Mouse (Mus musculus) MEL (cell line): ENCODE measurements around the gene 1700122O11Rik. TPM values are rescaled to one million over a fixed set of nuclear protein-coding genes. Genes with fewer than 3 reads are reported as not detected.

Experiments used
- DNase-seq: peaks from one replicate; pipeline ENCODE4 v3.0.0; 2011; ENCODE audit warnings: low read depth, low spot score
- H3K27ac ChIP-seq: 2 replicates; pipeline ENCODE4 v1.5.1; 2012; ENCODE audit warnings: low read depth, mild to moderate bottlenecking, control low read depth, low read length, moderate library complexity; ENCODE audit not compliant: control insufficient read depth
- H3K27me3 ChIP-seq, 2 experiments: fragments of 150-350 bp in 1 of 2; sonication (generic) in 1 of 2; 2 replicates each; pipeline ENCODE4 v1.6.1; 2012; ENCODE audit warnings: low read length in 2 of 2, mild to moderate bottlenecking in 2 of 2, improper control_type of control experiment in 1 of 2, moderate library complexity in 1 of 2; ENCODE audit not compliant: insufficient read depth in 2 of 2, control insufficient read depth in 1 of 2
- H3K36me3 ChIP-seq, 2 experiments: 2 replicates each; pipeline ENCODE4 v1.6.1; 2012 to 2014; ENCODE audit warnings: low read length in 2 of 2, improper control_type of control experiment in 1 of 2, inconsistent platforms in 1 of 2, mild to moderate bottlenecking in 1 of 2; ENCODE audit not compliant: insufficient read depth in 2 of 2, control insufficient read depth in 1 of 2
- H3K4me1 ChIP-seq, 2 experiments: fragments of 150-350 bp in 1 of 2; sonication (generic) in 1 of 2; 2 replicates each; pipeline ENCODE4 v1.6.1; 2012; ENCODE audit warnings: low read length in 2 of 2, improper control_type of control experiment in 1 of 2, mild to moderate bottlenecking in 1 of 2; ENCODE audit not compliant: insufficient read depth in 2 of 2, control insufficient read depth in 1 of 2
- H3K4me3 ChIP-seq, 2 experiments: fragments of 150-350 bp in 1 of 2; sonication (generic) in 1 of 2; 2 replicates each; pipeline ENCODE4 v1.5.1; 2012; ENCODE audit warnings: low read depth in 2 of 2, low read length in 2 of 2, mild to moderate bottlenecking in 2 of 2, moderate library complexity in 2 of 2, control low read depth in 1 of 2, improper control_type of control experiment in 1 of 2; ENCODE audit not compliant: control insufficient read depth in 1 of 2, insufficient read depth in 1 of 2
- H3K79me2 ChIP-seq: 2 replicates; pipeline ENCODE4 v1.6.1; 2012; ENCODE audit warnings: mild to moderate bottlenecking, low read length, moderate library complexity; ENCODE audit not compliant: control insufficient read depth, poor library complexity, insufficient read depth
- H3K9ac ChIP-seq: 2 replicates; pipeline ENCODE4 v1.6.1; 2012; ENCODE audit warnings: low read depth, mild to moderate bottlenecking, control low read depth, low read length, moderate library complexity; ENCODE audit not compliant: control insufficient read depth, poor library complexity, severe bottlenecking
- H3K9me3 ChIP-seq: fragments of 150-350 bp; sonication (generic); replicated peaks from 2 replicates; pipeline ENCODE4 v1.6.1; 2012; ENCODE audit warnings: mild to moderate bottlenecking, low read length, improper control_type of control experiment, moderate library complexity; ENCODE audit not compliant: insufficient read depth
- CHD1 ChIP-seq: IDR thresholded peaks from 2 replicates; pipeline ENCODE4 v1.6.1; 2012; ENCODE audit warnings: low read depth, mild to moderate bottlenecking, inconsistent platforms, low read length, improper control_type of control experiment
- CHD2 ChIP-seq: IDR thresholded peaks from 2 replicates; pipeline ENCODE4 v1.6.1; 2011; ENCODE audit warnings: low read length, improper control_type of control experiment
- EP300 ChIP-seq, 2 experiments: IDR thresholded peaks; 2 replicates each; pipeline ENCODE4 v1.6.1; 2011; ENCODE audit warnings: improper control_type of control experiment in 2 of 2, low read length in 2 of 2, low read depth in 1 of 2, mild to moderate bottlenecking in 1 of 2
- ETS1 ChIP-seq: IDR thresholded peaks from 2 replicates; pipeline ENCODE4 v1.6.1; 2012; ENCODE audit warnings: low read depth, mild to moderate bottlenecking, inconsistent platforms, low read length, improper control_type of control experiment, moderate library complexity
- GABPA ChIP-seq: IDR thresholded peaks from 2 replicates; pipeline ENCODE4 v1.6.1; 2012; ENCODE audit warnings: low read depth, mild to moderate bottlenecking, inconsistent platforms, low read length, improper control_type of control experiment, moderate library complexity
- GATA1 ChIP-seq: IDR thresholded peaks from 2 replicates; pipeline ENCODE4 v1.6.1; 2011; ENCODE audit warnings: low read depth, low read length, improper control_type of control experiment
- MAZ ChIP-seq: IDR thresholded peaks from 2 replicates; pipeline ENCODE4 v1.6.1; 2012; ENCODE audit warnings: low read depth, mild to moderate bottlenecking, inconsistent platforms, low read length, improper control_type of control experiment
- MYC ChIP-seq: IDR thresholded peaks from 2 replicates; pipeline ENCODE4 v1.6.1; 2011; ENCODE audit warnings: low read depth, mild to moderate bottlenecking, low read length, improper control_type of control experiment, moderate library complexity
- NELFE ChIP-seq: IDR thresholded peaks from 2 replicates; pipeline ENCODE4 v1.6.1; 2011; ENCODE audit warnings: low read depth, low read length, improper control_type of control experiment
- POLR2A ChIP-seq, 2 experiments: IDR thresholded peaks; 2 replicates each; pipeline ENCODE4 v1.6.1; 2011 to 2012; ENCODE audit warnings: low read length in 2 of 2, mild to moderate bottlenecking in 2 of 2, control low read depth in 1 of 2, improper control_type of control experiment in 1 of 2, low read depth in 1 of 2, moderate library complexity in 1 of 2; ENCODE audit not compliant: control insufficient read depth in 1 of 2, insufficient read depth in 1 of 2, poor library complexity in 1 of 2
- POLR2AphosphoS2 ChIP-seq: IDR thresholded peaks from 2 replicates; pipeline ENCODE4 v1.6.1; 2011; ENCODE audit warnings: low read length, improper control_type of control experiment
- POLR2AphosphoS5 ChIP-seq: IDR thresholded peaks from 2 replicates; pipeline ENCODE4 v1.6.1; 2012; ENCODE audit warnings: low read depth, borderline replicate concordance, mild to moderate bottlenecking, inconsistent platforms, low read length, moderate library complexity, mixed read lengths
- RCOR1 ChIP-seq: IDR thresholded peaks from 2 replicates; pipeline ENCODE4 v1.6.1; 2012; ENCODE audit warnings: low read depth, mild to moderate bottlenecking, inconsistent platforms, low read length, improper control_type of control experiment
- SIN3A ChIP-seq: IDR thresholded peaks from 2 replicates; pipeline ENCODE4 v1.6.1; 2012; ENCODE audit warnings: low read length, improper control_type of control experiment, inconsistent platforms
- SMC3 ChIP-seq: IDR thresholded peaks from 2 replicates; pipeline ENCODE4 v1.6.1; 2011; ENCODE audit warnings: low read depth, low read length, improper control_type of control experiment
- TBP ChIP-seq: IDR thresholded peaks from 2 replicates; pipeline ENCODE4 v1.8.0; 2011; ENCODE audit warnings: low read depth, low read length, improper control_type of control experiment
- UBTF ChIP-seq: IDR thresholded peaks from 2 replicates; pipeline ENCODE4 v1.6.1; 2012; ENCODE audit warnings: low read depth, mild to moderate bottlenecking, inconsistent platforms, low read length, improper control_type of control experiment, moderate library complexity, borderline replicate concordance; ENCODE audit not compliant: insufficient read depth
- ZC3H11A ChIP-seq: IDR thresholded peaks from 2 replicates; pipeline ENCODE4 v1.6.1; 2012; ENCODE audit warnings: low read depth, mild to moderate bottlenecking, inconsistent platforms, low read length, improper control_type of control experiment
- ZMIZ1 ChIP-seq: IDR thresholded peaks from 2 replicates; pipeline ENCODE4 v1.6.1; 2012; ENCODE audit warnings: low read depth, mild to moderate bottlenecking, inconsistent platforms, low read length, improper control_type of control experiment, moderate library complexity
- polyA plus RNA-seq, 2 experiments: library from polyadenylated mRNA; stranded (reverse) in 1 of 2; unstranded in 1 of 2; fragments of >175 nt in 1 of 2; fragments of >200 nt in 1 of 2; gene quantifications; 2 replicates each; pipeline versions ENCODE4 v1.2.1 to v1.2.4; 2012; ENCODE audit warnings: low replicate concordance in 2 of 2, low read depth in 1 of 2; ENCODE audit not compliant: insufficient read length in 2 of 2, insufficient read depth in 1 of 2, missing spikeins in 1 of 2
- total RNA-seq: library from RNA; depleted of rRNA; stranded (reverse); fragments of 300-350 nt; gene quantifications from 2 replicates; pipeline ENCODE4 v1.2.3, GENCODE M21; 2012

1700122O11Rik gene
- total and polyA plus RNA-seq, 3 experiments: not detected

DNA sequence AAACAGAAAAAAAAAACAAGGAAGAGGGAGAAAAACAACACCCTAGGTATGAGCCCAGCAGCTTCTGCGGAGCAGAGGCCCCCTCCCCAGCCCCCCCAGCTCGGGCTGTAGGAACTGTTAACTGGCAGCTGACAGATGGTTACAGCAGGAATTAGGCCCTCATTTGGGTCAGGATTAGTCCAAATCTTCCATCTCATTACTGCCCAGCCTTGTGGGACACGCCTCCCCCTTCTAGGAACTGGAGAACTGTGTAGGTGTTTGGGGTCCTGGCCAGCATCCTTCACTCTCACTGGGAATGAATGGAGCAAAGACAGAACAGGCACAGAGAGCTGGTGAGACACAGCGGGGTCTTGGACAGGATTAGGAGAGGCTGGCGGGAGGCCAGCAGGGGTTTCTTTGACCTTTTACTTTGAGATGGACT, 27.0 kb upstream of the 1700122O11Rik start:
- TF ChIP-seq ETS1: no peak
- no peak for TF ChIP-seq SIN3A
- TF ChIP-seq POLR2AphosphoS2: no peak
- TF ChIP-seq CHD1: no peak
- no peak for TF ChIP-seq POLR2A (IDR thresholded peaks at IDR 0.05; ENCODE audit: control insufficient read depth in 1 of 2, insufficient read depth in 1 of 2, low read depth in 1 of 2, low read length in 2 of 2, poor library complexity in 1 of 2)
- no peak for TF ChIP-seq ZMIZ1
- TF ChIP-seq GABPA: no peak
- no peaks in the 10 kb centered on the region; a peak in 1 of 4 replicates for H3K27me3 ChIP-seq
- H3K4me1 ChIP-seq: no peaks in the 10 kb centered on the region
- no peak overlapping the region for H3K4me3 ChIP-seq
- H3K9ac ChIP-seq: no peak overlapping the region
- no peaks in the 10 kb centered on the region for H3K36me3 ChIP-seq
- no peak overlapping the region for H3K27ac ChIP-seq
- no peak for DNase-seq
- no peaks in the 10 kb centered on the region for H3K79me2 ChIP-seq
- H3K9me3 ChIP-seq: no peaks in the 10 kb centered on the region

DNA sequence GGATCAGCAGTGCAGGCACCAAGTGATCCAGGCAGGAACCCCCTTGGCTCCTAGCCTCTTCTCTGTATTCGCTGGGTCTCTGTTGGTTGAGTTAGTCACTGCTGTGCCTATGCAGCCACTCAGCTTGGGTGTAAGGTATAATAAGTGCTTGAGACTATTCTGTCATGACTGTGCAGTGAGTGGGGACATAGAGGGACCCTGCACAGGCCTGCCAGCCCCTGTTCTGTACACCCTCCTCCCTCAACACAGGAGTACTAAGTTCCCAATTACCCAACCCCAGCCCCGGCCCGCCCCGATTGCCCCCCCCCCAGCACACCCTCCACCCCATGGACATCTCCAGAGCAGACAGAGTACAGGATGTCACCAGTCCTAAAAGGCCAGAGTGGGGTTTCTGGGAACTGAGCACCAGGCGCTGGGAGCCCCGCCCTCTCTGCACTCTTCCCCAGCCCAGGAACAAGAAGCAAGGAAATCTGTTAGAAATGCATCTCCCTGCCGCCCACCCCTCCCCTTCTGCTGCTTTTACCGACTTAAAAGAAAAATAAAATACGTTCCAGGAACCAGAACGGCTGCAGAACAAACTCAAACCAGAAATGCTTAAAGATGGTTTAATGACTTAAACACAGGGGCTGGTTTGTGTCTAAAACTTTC, 26.2 kb upstream of the 1700122O11Rik start:
- TF ChIP-seq SIN3A: no peak
- TF ChIP-seq GATA1: no peak
- TF ChIP-seq MAZ: no peak
- no peak for TF ChIP-seq ZC3H11A
- no peak for TF ChIP-seq EP300 (IDR thresholded peaks at IDR 0.05; ENCODE audit: low read depth in 1 of 2, low read length in 2 of 2)
- TF ChIP-seq UBTF: no peak
- TF ChIP-seq GABPA: no peak
- TF ChIP-seq SMC3: no peak
- TF ChIP-seq RCOR1: no peak
- no peak for TF ChIP-seq POLR2AphosphoS5
- no peak for TF ChIP-seq TBP
- no peak for TF ChIP-seq ETS1
- TF ChIP-seq NELFE: no peak
- TF ChIP-seq MYC: no peak
- TF ChIP-seq CHD2: no peak
- H3K27me3 ChIP-seq: no peaks in the 10 kb centered on the region; a peak in 1 of 4 replicates
- H3K9me3 ChIP-seq: no peaks in the 10 kb centered on the region
- DNase-seq: no peak
- no peaks in the 10 kb centered on the region for H3K36me3 ChIP-seq
- H3K4me3 ChIP-seq: no peak overlapping the region
- H3K79me2 ChIP-seq: no peaks in the 10 kb centered on the region
- H3K9ac ChIP-seq: no peak overlapping the region
- no peaks in the 10 kb centered on the region for H3K4me1 ChIP-seq
- no peak overlapping the region for H3K27ac ChIP-seq
